Mouse (Mus musculus): Measurements from ENCODE around the gene Fam166a. TPM values are rescaled to one million over a fixed set of nuclear protein-coding genes. Genes with fewer than 3 reads are reported as not detected.
"Not testable (repeated sequence)": the region's sequence is repeated elsewhere in the genome, so short reads cannot be mapped to it uniquely, and the experiment has no call there.

The Fam166a gene
- polyA plus RNA-seq, 1 experiment, result 1.8 TPM

- DNase-seq (ENCODE audit: low read depth), result no peak
These were observed 23.6 kb downstream of the Fam166a start, which contains the start of the genes Rnf208 and Cysrt1 for GRCm38 (mm10) chr2:25242101-25242506. Gene Rnf208, plus strand, starts transcription at chr2:25242255. Gene Cysrt1, minus strand, starts transcription at chr2:25242452.

DNA sequence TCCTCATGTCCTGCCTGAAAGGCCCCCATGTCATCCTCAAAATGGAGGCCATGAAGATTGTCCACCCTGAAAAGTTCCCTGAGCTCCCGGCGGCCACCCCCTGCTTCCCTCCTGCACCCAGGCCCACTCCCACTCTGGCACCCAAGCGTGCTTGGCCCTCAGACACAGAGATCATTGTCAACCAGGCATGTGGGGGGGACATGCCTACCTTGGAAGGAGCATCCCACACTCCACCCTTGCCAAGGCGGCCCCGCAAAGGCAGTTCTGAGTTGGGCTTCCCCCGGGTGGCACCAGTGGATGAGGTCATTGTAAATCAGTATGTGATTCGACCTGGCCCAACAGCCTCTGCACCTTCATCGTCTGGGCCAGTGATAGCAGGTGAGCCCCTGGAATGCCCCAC is 24.8 kb downstream of the Fam166a start:
- DNase-seq (ENCODE audit: low read depth), result no peak

GRCm38 (mm10) chr2:25244144-25244543 is 25.6 kb downstream of the Fam166a start:
- DNase-seq (ENCODE audit: low read depth), result no peak

DNA sequence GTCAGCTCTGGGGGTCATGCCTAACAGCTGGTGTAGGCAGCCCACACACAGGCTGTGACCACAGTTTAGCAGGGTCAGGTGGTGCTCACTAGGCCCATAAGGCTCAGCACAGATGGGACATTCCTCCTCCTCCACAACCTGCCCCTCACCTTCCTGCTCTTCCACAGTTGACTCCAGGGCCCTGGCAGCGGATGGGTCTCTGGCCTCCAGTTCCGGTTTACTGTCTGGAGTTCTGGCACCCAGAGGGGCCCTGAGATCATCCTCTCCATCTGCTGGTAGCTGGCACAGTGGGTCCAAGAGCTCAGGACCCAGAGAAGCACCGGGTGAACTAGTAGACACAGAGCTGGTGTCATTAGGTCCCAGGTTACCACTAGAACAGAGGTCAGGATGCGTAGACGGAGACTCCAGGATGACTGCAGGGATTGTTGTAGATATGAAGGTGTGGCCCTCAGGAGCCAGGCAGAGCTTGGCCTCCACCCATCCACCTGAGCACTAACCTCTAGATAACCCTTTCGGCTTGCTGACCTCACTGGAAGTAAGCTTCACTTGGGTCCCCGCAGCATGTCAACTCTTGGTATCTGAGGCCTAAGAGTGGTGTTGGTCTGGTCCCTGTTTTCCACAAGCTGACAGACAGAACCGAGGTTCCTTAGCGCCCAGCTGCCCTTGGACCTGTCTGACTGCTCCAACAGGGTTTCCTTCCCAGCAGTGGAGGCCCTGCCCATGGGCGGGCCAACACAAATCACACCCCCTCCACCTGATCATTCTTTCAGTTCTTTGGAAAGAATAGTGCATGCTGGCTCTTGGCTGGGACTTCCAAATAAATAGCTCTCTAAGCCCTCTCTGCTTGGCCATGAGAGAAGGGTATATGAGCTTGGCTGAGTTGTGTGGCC is 27.9 kb downstream of the Fam166a start, which contains the start of gene AL732309.1:
AL732309.1 (minus strand) TSS at position 681 of the 890 bp plus-strand sequence.
- DNase-seq (ENCODE audit: low read depth), result no peak

DNA sequence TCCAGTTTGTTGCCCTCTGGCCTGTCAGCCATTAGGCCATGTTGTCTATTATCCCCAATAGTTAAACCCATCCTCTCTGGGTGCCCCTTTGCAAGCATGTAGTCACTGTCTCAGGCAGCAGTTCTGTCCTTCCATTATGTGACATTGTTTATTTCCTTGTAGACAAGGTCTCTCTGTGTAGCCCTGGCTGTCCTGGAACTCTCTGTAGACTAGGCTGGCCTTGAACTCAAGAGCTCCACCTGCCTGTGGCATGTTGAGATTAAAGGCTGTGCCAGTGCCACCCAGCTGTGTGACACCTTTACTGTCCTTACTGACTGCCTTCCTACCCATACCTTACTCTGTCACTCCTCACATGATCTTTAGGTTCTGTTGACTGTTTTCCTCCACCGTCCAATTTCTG is 33.8 kb downstream of the Fam166a start:
- DNase-seq (ENCODE audit: low read depth), result no peak

GRCm38 (mm10) chr2:25255284-25255779 is 36.8 kb downstream of the Fam166a start, which contains the start of gene Tmem203:
Gene Tmem203, plus strand, starts transcription at chr2:25255439.
- no peak for DNase-seq (ENCODE audit: low read depth)

GRCm38 (mm10) chr2:25256443-25257109 is 38.0 kb downstream of the Fam166a start:
- not testable (repeated sequence) for DNase-seq (ENCODE audit: low read depth)

- DNase-seq (ENCODE audit: low read depth), result not testable (repeated sequence)
These were observed 38.7 kb downstream of the Fam166a start for GRCm38 (mm10) chr2:25257250-25257649.

- DNase-seq (ENCODE audit: low read depth), result no peak
These were observed 40.3 kb downstream of the Fam166a start for GRCm38 (mm10) chr2:25258887-25259286.

GRCm38 (mm10) chr2:25261870-25262269 is 43.3 kb downstream of the Fam166a start:
- no peak for DNase-seq (ENCODE audit: low read depth)

DNA sequence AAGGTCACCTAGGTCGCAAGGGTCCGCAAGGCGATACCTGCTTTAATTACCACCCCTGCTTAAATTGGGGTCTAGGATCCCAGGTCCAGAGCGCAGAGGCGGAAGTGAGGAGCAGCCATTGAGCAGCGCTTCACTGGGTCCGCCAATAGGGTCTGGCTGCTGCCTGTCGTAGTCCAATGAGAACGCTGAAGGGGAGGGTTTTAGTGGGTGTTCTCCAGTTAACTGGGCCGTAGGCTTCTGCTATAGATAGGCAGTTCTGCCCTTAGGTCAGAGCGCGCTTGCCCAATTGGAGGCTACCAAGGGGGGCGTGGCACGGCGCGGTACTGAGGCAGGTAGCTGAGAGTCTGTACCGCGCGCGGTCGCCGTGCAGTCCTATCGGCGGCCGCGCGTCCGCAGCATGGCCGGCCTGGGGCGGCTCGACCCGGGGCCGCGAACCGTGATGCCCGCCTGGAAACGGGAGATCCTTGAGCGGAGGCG is 43.8 kb downstream of the Fam166a start, which contains the start of gene Tprn:
Tprn (plus strand) TSS at position 328 of the 477 bp plus-strand sequence.
- DNase-seq (ENCODE audit: low read depth), result peak; percentile 90

DNA sequence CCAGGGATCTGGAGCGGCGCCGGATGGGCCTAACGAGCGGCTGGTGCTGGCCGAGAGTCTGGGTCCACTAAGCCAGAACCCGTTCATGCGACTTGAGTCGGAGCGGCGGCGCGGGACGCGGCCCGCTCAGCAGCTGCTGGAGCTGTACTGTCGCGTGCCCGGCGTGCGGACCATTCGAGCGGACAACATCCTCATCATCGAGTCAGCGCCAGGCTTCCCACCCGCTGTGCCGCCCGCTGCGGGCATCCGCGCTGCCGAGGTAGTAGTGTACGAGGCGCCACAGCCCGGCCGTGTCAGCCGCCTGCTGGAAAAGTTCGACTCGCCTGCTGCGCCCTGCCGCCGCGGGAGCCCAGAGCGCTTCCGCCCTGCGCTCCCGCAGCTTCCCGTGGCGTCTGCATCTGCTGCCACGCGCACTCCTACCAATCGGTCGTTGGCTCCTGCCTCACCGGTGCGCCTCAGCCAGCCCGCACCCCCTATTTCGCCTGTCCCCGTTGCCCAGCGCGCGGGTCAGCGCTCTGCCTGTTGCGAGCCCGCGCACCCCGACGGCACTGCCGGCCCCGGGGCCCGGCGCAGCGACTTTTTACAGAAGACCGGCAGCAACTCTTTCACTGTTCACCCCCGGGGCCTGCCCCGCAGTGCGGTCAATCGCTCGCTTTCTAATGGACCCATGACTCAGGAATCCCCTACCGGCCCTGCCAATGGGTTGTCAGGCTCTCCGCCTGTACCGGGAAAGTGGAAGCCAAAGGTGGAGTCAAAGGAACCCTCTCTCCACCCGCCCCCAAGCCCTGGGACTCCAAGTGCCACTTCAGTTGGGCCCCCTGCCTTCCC is 44.5 kb downstream of the Fam166a start:
- no peak for DNase-seq (ENCODE audit: low read depth)

DNA sequence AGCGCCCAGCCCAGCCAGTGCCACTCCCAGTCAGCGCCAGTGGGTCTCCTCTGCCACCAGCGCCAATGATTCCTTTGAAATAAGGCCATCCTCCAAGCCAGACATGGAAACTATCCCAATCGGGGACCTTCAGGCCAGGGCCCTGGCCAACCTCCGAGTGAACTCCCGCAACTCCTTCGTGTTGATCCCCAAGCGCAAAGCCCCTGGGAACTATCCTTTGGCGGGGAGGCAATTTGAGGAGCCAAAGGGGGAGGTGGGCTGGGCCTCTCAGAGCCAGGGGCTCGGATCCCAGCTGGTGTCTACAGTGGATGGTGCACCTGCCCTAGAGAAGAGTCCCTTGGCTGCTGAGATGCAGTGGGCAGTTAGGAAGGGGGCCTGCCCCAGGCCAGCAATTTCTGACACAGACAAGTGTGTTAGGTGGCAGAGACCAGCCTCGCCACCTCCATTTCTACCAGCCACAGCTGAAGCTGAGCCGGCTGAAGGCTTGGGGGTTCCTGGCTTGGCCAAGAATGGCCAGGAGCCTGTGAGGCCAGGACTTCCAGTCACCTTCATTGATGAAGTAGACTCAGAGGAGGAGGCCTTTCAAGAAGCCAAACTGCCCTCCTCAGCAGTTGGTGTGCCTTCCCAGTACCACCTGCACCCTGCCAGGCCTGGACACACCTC is 45.2 kb downstream of the Fam166a start:
- DNase-seq (ENCODE audit: low read depth), result no peak

GRCm38 (mm10) chr2:25264286-25264660 is 45.7 kb downstream of the Fam166a start:
- DNase-seq (ENCODE audit: low read depth), result no peak

DNA sequence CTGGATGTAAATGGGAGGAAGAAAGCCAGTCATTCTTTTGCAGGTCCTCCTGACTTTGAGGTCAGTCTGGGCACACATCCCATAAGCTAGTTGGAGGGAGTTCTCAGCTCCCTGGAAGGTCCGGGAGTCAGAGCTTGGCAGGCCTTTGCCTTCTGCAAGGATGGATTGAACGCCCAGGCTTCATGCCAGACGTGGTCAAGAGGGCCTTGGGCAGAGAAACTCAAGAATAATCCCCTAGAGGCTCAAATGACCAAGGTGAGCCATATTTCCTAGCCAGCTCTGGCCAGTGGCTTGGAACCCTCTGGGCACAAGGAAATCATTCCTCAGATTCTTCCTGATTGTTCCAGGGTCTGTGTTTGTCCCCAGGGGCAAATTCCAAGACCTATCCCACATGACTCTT is 46.3 kb downstream of the Fam166a start:
- DNase-seq (ENCODE audit: low read depth), result no peak

DNA sequence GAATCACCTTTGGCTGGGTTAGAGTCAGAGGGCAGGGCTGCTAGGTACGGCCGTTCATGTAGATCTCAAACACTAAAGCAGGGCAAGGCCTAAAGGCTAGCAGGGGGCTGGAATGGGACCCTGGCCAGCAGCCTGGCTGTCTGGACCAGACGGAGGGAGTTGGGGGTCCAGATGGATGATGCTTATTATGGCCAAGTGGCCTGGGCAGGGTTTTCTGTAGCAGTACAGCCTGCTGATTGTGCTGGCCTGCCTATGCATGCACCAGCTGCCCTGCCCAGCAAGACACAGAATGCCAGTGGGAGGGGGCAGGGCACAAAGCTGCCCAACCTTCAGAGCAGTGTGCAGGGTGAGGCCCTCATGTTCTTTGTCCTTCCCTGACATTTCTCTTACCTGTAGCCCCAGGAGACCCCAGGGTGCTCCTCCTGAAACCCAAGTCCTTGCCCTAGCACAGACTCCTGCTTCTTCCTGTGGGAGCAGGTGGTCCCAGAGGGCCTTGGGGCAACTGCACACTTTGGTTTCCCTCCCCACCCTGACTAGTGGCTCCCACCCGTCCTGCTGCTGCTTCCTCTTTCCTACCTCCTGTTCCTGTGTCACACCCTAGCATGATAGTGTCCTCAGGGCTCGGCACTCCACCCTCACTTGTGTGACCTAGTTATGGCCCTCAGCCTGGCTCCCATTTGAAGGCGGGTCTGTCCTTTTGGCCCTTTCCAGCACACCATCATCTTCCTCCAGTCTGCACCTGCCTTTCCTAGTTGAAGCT is 47.5 kb downstream of the Fam166a start:
- DNase-seq (ENCODE audit: low read depth), result no peak

DNA sequence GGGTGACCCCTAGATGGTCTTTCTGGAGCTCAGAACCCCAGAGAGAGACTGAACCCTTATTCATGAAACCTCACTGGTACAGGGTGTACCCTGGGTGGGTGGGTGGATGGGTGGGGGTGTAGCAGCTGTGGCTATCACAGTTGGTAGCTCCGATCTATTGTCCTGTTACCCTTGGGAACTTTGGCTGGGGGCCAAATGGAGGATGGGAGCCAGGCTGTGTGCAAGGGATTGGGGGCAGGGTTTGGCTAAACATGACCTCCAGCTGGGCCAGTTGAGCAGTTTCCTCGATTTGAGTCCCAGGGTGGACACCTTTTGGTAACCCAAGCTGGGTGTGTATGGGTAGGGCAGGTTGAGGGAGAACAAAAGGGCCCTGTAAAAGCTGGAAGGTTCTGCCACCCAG is 48.2 kb downstream of the Fam166a start:
- DNase-seq (ENCODE audit: low read depth), result no peak

- no peak for DNase-seq (ENCODE audit: low read depth)
These were observed 48.7 kb downstream of the Fam166a start for GRCm38 (mm10) chr2:25267241-25267640.

GRCm38 (mm10) chr2:25267746-25268309 is 49.3 kb downstream of the Fam166a start:
- DNase-seq (ENCODE audit: low read depth), result no peak

Measured in gonadal fat pad, adult 2 months (tissue).